Mouse (Mus musculus): ENCODE measurements at regions not wholly inside any gene's neighbourhood (a gene's known extent, or its start where the extent isn't known, plus 50 kb on each side); places are given as distances from the start of the nearest gene placed in this dataset.
A peak's percentile ranks its signal among the peaks of the same experiment; 100 is the strongest.

- Histone ChIP-seq H3ac (ENCODE audit: control insufficient read depth, insufficient read length, low read depth) (no peak overlapping the region), H3K27me3 (ENCODE audit: control insufficient read depth, insufficient read depth, insufficient read length) (no peaks in the 10 kb centered on the region), H3K36me3 (ENCODE audit: control insufficient read depth, insufficient read depth) (no peaks in the 10 kb centered on the region), H3K4me3 (ENCODE audit: insufficient read depth, poor library complexity, severe bottlenecking) (no peak overlapping the region), H3K79me3 (ENCODE audit: low read depth) (no peaks in the 10 kb centered on the region), H3K79me2 (ENCODE audit: control insufficient read depth, insufficient read depth) (no peaks in the 10 kb centered on the region)
- TF ChIP-seq CEBPB (IDR thresholded peaks at IDR 0.05; ENCODE audit: low read depth) (no peak), FOSL1 (IDR thresholded peaks at IDR 0.05; ENCODE audit: insufficient read depth, low read length, poor library complexity, severe bottlenecking) (no peak), CTCF (IDR thresholded peaks at IDR 0.05; ENCODE audit: control insufficient read depth, insufficient read depth, insufficient read length) (no peak), MAX (IDR thresholded peaks at IDR 0.05) (no peak), MYOG (IDR thresholded peaks at IDR 0.05; ENCODE audit: control insufficient read depth, extremely low read depth, insufficient read length) (no peak), USF1 (IDR thresholded peaks at IDR 0.05; ENCODE audit: low read depth) (no peak), MYOD1 (IDR thresholded peaks at IDR 0.05; ENCODE audit: control insufficient read depth, insufficient read length, low read depth) (no peak)
Measured at GRCm38 (mm10) chr3:51137730-51138312, 86.4 kb upstream of the Noct start.

- Histone ChIP-seq H3ac (ENCODE audit: control insufficient read depth, insufficient read length, low read depth) (no peak overlapping the region), H3K27me3 (ENCODE audit: control insufficient read depth, insufficient read depth, insufficient read length) (no peaks in the 10 kb centered on the region), H3K79me2 (ENCODE audit: control insufficient read depth, insufficient read depth) (no peaks in the 10 kb centered on the region), H3K36me3 (ENCODE audit: control insufficient read depth, insufficient read depth) (no peaks in the 10 kb centered on the region), H3K79me3 (ENCODE audit: low read depth) (no peaks in the 10 kb centered on the region), H3K4me3 (ENCODE audit: insufficient read depth, poor library complexity, severe bottlenecking) (no peak overlapping the region)
- TF ChIP-seq CEBPB (IDR thresholded peaks at IDR 0.05; ENCODE audit: low read depth) (no peak), FOSL1 (IDR thresholded peaks at IDR 0.05; ENCODE audit: insufficient read depth, low read length, poor library complexity, severe bottlenecking) (no peak), MAX (IDR thresholded peaks at IDR 0.05) (no peak), MYOG (IDR thresholded peaks at IDR 0.05; ENCODE audit: control insufficient read depth, extremely low read depth, insufficient read length) (no peak), CTCF (IDR thresholded peaks at IDR 0.05; ENCODE audit: control insufficient read depth, insufficient read depth, insufficient read length) (no peak), MYOD1 (IDR thresholded peaks at IDR 0.05; ENCODE audit: control insufficient read depth, insufficient read length, low read depth) (no peak), USF1 (IDR thresholded peaks at IDR 0.05; ENCODE audit: low read depth) (no peak)
Measured at GRCm38 (mm10) chr3:51145985-51146384, 78.3 kb upstream of the Noct start.

DNA sequence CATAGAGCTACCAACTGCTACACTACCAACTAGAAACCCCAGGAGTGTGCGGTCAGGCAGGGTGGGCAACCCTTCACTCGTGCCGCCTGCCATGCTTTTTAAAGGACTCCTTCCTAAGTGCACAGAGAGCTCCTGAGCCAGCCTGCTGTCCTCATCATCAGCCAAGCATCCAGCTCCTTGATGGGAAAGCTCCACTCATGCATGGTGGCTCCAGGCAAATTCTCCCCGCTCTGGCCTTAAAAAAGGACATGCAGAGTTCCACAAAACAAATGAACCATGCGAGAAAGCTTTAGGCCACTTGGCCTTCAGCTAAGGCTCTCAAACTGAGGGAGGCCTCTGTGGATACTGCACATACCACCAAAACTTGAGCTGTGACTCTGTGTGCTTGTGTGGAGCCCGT is 74.2 kb upstream of the Noct start:
- Histone ChIP-seq H3ac (ENCODE audit: control insufficient read depth, insufficient read length, low read depth) (no peak overlapping the region), H3K36me3 (ENCODE audit: control insufficient read depth, insufficient read depth) (no peaks in the 10 kb centered on the region), H3K79me2 (ENCODE audit: control insufficient read depth, insufficient read depth) (no peaks in the 10 kb centered on the region), H3K79me3 (ENCODE audit: low read depth) (no peaks in the 10 kb centered on the region), H3K4me3 (ENCODE audit: insufficient read depth, poor library complexity, severe bottlenecking) (no peak overlapping the region), H3K27me3 (ENCODE audit: control insufficient read depth, insufficient read depth, insufficient read length) (no peaks in the 10 kb centered on the region)
- TF ChIP-seq MYOG (IDR thresholded peaks at IDR 0.05; ENCODE audit: control insufficient read depth, extremely low read depth, insufficient read length) (no peak), MAX (IDR thresholded peaks at IDR 0.05) (no peak), FOSL1 (IDR thresholded peaks at IDR 0.05; ENCODE audit: insufficient read depth, low read length, poor library complexity, severe bottlenecking) (no peak)

GRCm38 (mm10) chr3:51151104-51151503 is 73.1 kb upstream of the Noct start:
- H3ac ChIP-seq (ENCODE audit: control insufficient read depth, insufficient read length, low read depth), result no peak overlapping the region
- H3K79me2 ChIP-seq (ENCODE audit: control insufficient read depth, insufficient read depth), result no peaks in the 10 kb centered on the region
- H3K36me3 ChIP-seq (ENCODE audit: control insufficient read depth, insufficient read depth), result no peaks in the 10 kb centered on the region
- no peak overlapping the region for H3K4me3 ChIP-seq (ENCODE audit: insufficient read depth, poor library complexity, severe bottlenecking)
- H3K27me3 ChIP-seq (ENCODE audit: control insufficient read depth, insufficient read depth, insufficient read length), result no peaks in the 10 kb centered on the region
- TF ChIP-seq MAX (IDR thresholded peaks at IDR 0.05), result no peak
- TF ChIP-seq MYOD1 (IDR thresholded peaks at IDR 0.05; ENCODE audit: control insufficient read depth, insufficient read length, low read depth), result no peak
- TF ChIP-seq FOSL1 (IDR thresholded peaks at IDR 0.05; ENCODE audit: insufficient read depth, low read length, poor library complexity, severe bottlenecking), result no peak
- no peak for TF ChIP-seq MYOG (IDR thresholded peaks at IDR 0.05; ENCODE audit: control insufficient read depth, extremely low read depth, insufficient read length)
- no peak for TF ChIP-seq USF1 (IDR thresholded peaks at IDR 0.05; ENCODE audit: low read depth)
- TF ChIP-seq CTCF (IDR thresholded peaks at IDR 0.05; ENCODE audit: control insufficient read depth, insufficient read depth, insufficient read length), result no peak
- TF ChIP-seq CEBPB (IDR thresholded peaks at IDR 0.05; ENCODE audit: low read depth), result no peak
- no peaks in the 10 kb centered on the region for H3K79me3 ChIP-seq (ENCODE audit: low read depth)

- TF ChIP-seq CEBPB (IDR thresholded peaks at IDR 0.05; ENCODE audit: low read depth) (no peak), FOSL1 (IDR thresholded peaks at IDR 0.05; ENCODE audit: insufficient read depth, low read length, poor library complexity, severe bottlenecking) (peak; percentile 46), MYOD1 (IDR thresholded peaks at IDR 0.05; ENCODE audit: control insufficient read depth, insufficient read length, low read depth) (peak; percentile 51), MAX (IDR thresholded peaks at IDR 0.05) (peak; percentile 83)
- Histone ChIP-seq H3K4me3 (ENCODE audit: insufficient read depth, poor library complexity, severe bottlenecking) (no peak overlapping the region), H3K36me3 (ENCODE audit: control insufficient read depth, insufficient read depth) (no peaks in the 10 kb centered on the region), H3K27me3 (ENCODE audit: control insufficient read depth, insufficient read depth, insufficient read length) (no peaks in the 10 kb centered on the region), H3ac (ENCODE audit: control insufficient read depth, insufficient read length, low read depth) (no peak overlapping the region), H3K79me3 (ENCODE audit: low read depth) (no peaks in the 10 kb centered on the region), H3K79me2 (ENCODE audit: control insufficient read depth, insufficient read depth) (no peaks in the 10 kb centered on the region)
Measured at GRCm38 (mm10) chr3:51155621-51156020, 68.6 kb upstream of the Noct start.
